Mouse (Mus musculus) cortical plate, adult 2 months (tissue): ENCODE results near the gene Ccdc155.
A peak's percentile ranks its signal among the peaks of the same experiment; 100 is the strongest.

Source experiments
- CTCF ChIP-seq: fragments of 200-500 bp; IDR thresholded peaks from 2 replicates; pipeline ENCODE4 v1.5.1; 2011; ENCODE audit warnings: mild to moderate bottlenecking, control low read depth, low read length; ENCODE audit not compliant: insufficient read depth; ENCODE audit errors: extremely low read depth
- POLR2A ChIP-seq: fragments of 200-500 bp; IDR thresholded peaks from 2 replicates; pipeline ENCODE4 v1.6.1; 2011; ENCODE audit warnings: mild to moderate bottlenecking, low read length, control low read depth; ENCODE audit not compliant: insufficient read depth; ENCODE audit errors: extremely low read depth

GRCm38 (mm10) chr7:45169495-45169894 lies 35.2 kb downstream of the Ccdc155 start:
- TF ChIP-seq POLR2A, result peak; percentile 48; the same call in 1 of the 2 replicates
- TF ChIP-seq CTCF, result no peak
